Mouse (Mus musculus) cerebellum, adult 11-12 months (tissue): ENCODE data around the gene Klk1.
A peak's percentile ranks its signal among the peaks of the same experiment; 100 is the strongest.
"Not testable (repeated sequence)": the region's sequence is repeated elsewhere in the genome, so short reads cannot be mapped to it uniquely, and the experiment has no call there.

Source experiments
- DNase-seq: peaks from one replicate; pipeline ENCODE4 v3.0.0; 2022

Gene Klk1

GRCm38 (mm10) chr7:44225076-44225475, at the start of gene Klk1:
Gene Klk1 (plus strand): TSS chr7:44225360.
- DNase-seq, result no peak

- no peak for DNase-seq
These were observed 45.7 kb upstream of the Klk1 start for GRCm38 (mm10) chr7:44179299-44180045.

- DNase-seq, result not testable (repeated sequence)
These were observed 38.6 kb upstream of the Klk1 start for GRCm38 (mm10) chr7:44186516-44186915.

- not testable (repeated sequence) for DNase-seq
These were observed 37.2 kb upstream of the Klk1 start, which contains the start of gene Klk1b24 for GRCm38 (mm10) chr7:44187936-44188335. Gene Klk1b24 (plus strand): TSS chr7:44188236.

GRCm38 (mm10) chr7:44193466-44193865, 31.7 kb upstream of the Klk1 start:
- not testable (repeated sequence) for DNase-seq

GRCm38 (mm10) chr7:44197891-44198290, 27.3 kb upstream of the Klk1 start, which contains the start of gene Klk1b3:
Gene Klk1b3 (plus strand): TSS chr7:44198191.
- DNase-seq, result no peak

- DNase-seq, result not testable (repeated sequence)
These were observed 18.0 kb upstream of the Klk1 start, which contains the start of gene Klk1b4 for GRCm38 (mm10) chr7:44207135-44207534. Gene Klk1b4 (plus strand): TSS chr7:44207435.

- DNase-seq, result no peak
These were observed 16.9 kb upstream of the Klk1 start for GRCm38 (mm10) chr7:44208307-44208706.

- DNase-seq, result no peak
These were observed 9.5 kb upstream of the Klk1 start, which contains the start of gene Klk1b5 for GRCm38 (mm10) chr7:44215645-44216044. Gene Klk1b5 (plus strand): TSS chr7:44215945.

GRCm38 (mm10) chr7:44221601-44222000, 3.6 kb upstream of the Klk1 start:
- not testable (repeated sequence) for DNase-seq

GRCm38 (mm10) chr7:44222335-44222734, 2.8 kb upstream of the Klk1 start:
- not testable (repeated sequence) for DNase-seq

GRCm38 (mm10) chr7:44235909-44236308, 10.7 kb downstream of the Klk1 start, which contains the start of gene Gm36864:
Gene Gm36864 (plus strand): TSS chr7:44236177.
- no peak for DNase-seq

- no peak for DNase-seq
These were observed 14.8 kb downstream of the Klk1 start for GRCm38 (mm10) chr7:44239913-44240312.

GRCm38 (mm10) chr7:44240712-44241111, 15.6 kb downstream of the Klk1 start:
- DNase-seq, result no peak

- no peak for DNase-seq
These were observed 16.0 kb downstream of the Klk1 start for GRCm38 (mm10) chr7:44241163-44241562.

- no peak for DNase-seq
These were observed 18.9 kb downstream of the Klk1 start for GRCm38 (mm10) chr7:44244080-44244479.

GRCm38 (mm10) chr7:44246055-44246983, 21.2 kb downstream of the Klk1 start, which contains the start of the genes 1700028J19Rik and 2410002F23Rik:
Gene 1700028J19Rik (minus strand): TSS chr7:44246695.
Gene 2410002F23Rik (plus strand): TSS chr7:44246722.
- DNase-seq, result peak; percentile 92

- peak; percentile 80 for DNase-seq
These were observed 21.9 kb downstream of the Klk1 start for GRCm38 (mm10) chr7:44246984-44247470.

- DNase-seq, result no peak
These were observed 22.8 kb downstream of the Klk1 start for GRCm38 (mm10) chr7:44247971-44248370.

GRCm38 (mm10) chr7:44249248-44249647, 24.1 kb downstream of the Klk1 start:
- no peak for DNase-seq

GRCm38 (mm10) chr7:44250732-44251275, 25.6 kb downstream of the Klk1 start:
- not testable (repeated sequence) for DNase-seq

GRCm38 (mm10) chr7:44253023-44253616, 28.0 kb downstream of the Klk1 start:
- DNase-seq, result no peak
